Mouse (Mus musculus): ENCODE measurements around the gene Ift81.

Ift81 gene

DNA sequence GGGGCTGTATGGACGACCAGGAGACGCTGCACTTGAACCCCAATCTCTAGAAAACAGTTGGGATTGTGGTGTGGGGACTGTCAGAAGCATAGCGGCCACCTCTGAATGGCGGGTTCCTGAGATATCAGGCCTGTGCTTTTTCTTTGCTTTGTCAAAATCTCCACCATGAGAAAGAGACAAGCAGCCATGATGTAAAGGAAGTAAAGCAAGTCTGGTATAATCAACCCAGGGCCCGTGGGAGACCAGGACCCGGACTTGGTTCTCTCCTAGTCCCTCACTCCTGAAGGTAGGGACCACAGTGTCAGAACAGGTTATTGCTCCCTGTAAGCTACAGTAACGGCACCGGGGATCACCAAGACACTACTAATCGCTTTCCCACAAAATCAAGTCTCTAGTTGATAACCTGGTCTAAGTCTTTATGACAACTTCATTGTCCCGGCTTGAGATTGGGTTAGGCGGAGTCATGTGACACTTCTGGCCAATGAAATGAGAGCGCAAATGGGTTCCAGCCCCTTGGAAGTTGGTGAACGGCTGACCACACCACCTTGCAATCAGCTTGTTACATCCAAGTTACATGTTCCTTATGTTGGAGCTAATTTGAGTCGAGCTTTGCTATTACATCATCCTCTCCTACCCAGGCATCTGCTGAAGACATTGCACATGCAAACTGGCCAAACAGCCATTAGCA is 11.4 kb upstream of the Ift81 start:
- DNase-seq (ENCODE audit: low spot score): no peak

DNA sequence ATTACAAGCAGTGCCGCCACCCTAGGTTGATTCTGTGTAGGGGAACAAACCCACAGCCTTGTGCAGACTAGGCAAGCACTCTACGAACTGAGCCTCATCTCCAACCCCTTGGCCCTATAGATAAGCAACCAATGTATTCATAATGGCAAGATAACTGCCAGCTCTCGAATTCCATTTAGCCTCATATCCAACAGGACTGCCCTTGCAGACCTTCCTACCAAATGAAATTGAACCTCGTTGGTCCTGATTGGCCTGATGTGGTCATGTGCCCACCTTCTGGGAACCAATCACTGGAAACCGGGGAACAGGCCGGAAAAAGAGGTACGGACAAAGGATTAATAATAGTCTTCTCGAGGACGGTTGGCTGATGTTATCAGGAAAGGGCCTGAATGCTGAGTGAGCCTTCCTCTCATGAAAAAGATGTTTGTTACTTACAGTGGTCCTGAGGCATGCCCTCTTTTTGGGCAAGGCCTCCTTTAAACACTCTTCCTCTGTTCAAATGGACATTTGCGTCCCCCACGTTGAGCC is 10.7 kb upstream of the Ift81 start:
- no peak for DNase-seq (ENCODE audit: low spot score)

DNA sequence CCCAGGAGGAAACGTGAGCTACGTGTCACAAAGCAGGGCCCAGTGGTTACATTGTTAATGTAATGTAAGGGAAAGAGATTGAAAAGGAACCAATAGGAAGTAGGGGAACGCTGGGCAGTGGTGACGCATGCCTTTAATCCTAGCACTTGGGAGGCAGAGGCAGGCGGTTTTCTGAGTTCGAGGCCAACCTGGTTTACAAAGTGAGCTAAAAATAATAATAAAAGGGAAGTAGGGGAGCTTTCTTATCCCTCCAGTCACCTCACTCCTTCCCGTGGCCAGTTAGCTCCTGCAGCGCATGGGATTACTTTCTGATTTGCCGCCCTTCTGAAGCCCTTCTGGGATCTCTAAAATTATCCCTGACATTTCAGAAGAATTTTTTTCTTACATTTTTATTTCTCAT is 9.5 kb upstream of the Ift81 start:
- DNase-seq (ENCODE audit: low spot score): no peak

- DNase-seq (ENCODE audit: low spot score): peak; percentile 14
Measured at GRCm38 (mm10) chr5:122622526-122622925, 8.2 kb upstream of the Ift81 start.

GRCm38 (mm10) chr5:122621376-122621886 is 7.1 kb upstream of the Ift81 start:
- DNase-seq (ENCODE audit: low spot score): peak; percentile 61

DNA sequence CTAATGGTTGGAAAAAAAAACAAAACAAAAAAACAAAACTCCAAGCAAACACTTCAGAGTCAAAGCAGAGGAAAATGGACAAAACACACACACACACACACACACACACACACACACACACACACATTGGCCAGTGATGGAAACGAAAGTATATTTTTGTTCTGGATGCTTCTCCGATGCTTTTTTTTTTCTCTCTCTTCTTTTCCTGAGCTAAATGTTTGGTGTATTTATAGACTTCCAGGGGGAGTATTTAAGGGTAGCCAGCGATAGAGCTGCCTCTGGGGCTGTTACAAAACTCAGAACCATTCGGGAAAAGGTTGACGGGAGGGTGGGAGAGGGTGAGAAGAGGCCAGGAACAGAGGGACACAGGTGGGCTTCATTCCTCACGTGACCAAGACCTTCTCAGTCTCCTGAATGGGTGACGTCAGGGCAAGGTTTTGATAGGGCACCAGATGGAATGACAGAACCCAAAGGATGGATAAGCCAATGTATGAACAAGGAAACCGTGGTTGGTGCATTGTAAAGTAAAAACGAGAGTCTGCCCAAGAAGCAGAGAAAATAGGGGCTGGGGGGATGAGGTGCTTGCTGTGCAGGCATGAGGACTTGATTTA is 5.5 kb upstream of the Ift81 start:
- no peak for DNase-seq (ENCODE audit: low spot score)

GRCm38 (mm10) chr5:122617718-122618117 is 3.4 kb upstream of the Ift81 start:
- DNase-seq (ENCODE audit: low spot score): no peak

DNA sequence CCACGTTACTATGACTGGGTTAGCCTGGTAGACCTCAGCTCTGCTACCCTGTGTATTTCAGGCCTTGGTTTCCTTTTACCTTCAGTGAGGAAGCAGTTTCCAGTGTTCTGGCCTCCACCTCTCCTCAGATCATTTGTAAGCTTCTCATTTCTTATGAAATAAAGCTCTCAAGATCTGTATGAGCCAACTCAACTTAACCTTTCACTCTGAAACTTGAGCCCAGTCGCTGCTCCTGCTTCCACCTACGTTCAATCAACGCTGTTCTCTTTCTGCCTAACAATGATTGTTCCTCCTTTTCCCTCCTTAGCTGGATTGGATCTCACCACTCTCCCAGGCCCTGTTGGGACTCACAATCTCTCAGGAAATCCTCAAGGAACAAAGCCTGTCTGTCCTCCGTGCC is 2.7 kb downstream of the Ift81 start:
- DNase-seq (ENCODE audit: low spot score): no peak

- DNase-seq (ENCODE audit: low spot score): no peak
Measured at GRCm38 (mm10) chr5:122604894-122605293, 9.4 kb downstream of the Ift81 start.

DNA sequence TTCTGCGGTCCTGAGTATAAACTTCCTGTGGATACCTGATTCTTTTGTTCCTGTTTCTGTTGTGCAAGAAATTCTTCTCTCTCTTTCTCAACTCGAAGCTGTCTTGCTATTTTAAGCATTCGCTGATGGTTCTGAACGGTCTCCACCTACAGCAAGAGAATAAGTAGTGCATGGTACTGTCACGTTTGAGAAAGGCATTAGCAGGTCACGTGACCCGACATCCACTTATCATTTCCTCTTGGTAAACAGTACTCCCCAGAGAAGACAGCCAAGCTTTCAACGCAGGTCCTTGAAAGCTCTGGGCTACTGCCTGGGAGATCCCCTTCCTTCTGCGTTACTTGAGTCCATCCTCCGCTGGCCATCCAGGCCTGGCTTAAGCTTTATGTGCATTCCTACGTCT is 12.1 kb downstream of the Ift81 start:
- DNase-seq (ENCODE audit: low spot score): peak; percentile 28

DNA sequence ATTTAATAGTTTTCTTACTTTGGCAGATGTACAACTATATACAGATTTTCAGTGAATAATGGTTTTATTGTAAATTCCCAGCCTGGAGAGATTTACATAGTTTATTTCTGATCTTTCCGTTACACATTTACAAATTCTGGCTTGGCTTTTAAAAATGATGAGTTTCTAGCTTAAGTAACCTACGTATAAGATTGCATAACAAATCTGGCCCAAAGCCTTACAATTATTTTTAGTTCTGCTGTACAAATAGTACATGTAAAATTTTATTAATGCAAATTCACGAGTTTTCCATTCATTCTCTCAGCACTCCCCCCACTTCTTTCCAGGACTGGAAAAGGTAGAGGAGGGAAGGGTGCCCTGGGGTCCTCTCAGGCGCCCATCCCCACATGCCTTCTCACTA is 18.8 kb downstream of the Ift81 start:
- no peak for DNase-seq (ENCODE audit: low spot score)

DNA sequence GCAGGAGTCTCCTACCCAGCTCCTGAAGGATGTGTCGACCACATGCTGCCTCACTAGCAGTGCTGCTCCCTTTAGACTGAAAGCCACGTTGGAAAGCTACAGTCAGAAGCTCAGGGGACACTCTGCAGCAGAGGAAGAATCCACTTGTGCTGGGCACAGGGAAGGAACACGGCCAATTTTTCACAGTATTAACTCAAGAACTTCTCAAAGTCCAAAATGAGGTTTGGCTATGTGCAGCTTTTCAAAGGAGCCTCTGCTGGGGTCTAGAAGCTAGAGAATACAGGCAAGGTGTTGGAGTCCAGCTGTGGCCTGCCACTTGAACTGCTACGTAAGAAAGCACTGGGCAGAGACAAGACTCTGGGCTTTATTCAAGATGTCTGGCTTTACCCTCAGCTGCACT is 24.4 kb downstream of the Ift81 start:
- DNase-seq (ENCODE audit: low spot score): no peak

- no peak for DNase-seq (ENCODE audit: low spot score)
Measured at GRCm38 (mm10) chr5:122585546-122585945, 28.8 kb downstream of the Ift81 start.

GRCm38 (mm10) chr5:122584093-122584492 is 30.2 kb downstream of the Ift81 start:
- DNase-seq (ENCODE audit: low spot score): no peak

GRCm38 (mm10) chr5:122576683-122577329 is 37.5 kb downstream of the Ift81 start:
- DNase-seq (ENCODE audit: low spot score): no peak

- DNase-seq (ENCODE audit: low spot score): no peak
Measured at GRCm38 (mm10) chr5:122572001-122572400, 42.3 kb downstream of the Ift81 start.

GRCm38 (mm10) chr5:122566626-122567025 is 47.7 kb downstream of the Ift81 start:
- no peak for DNase-seq (ENCODE audit: low spot score)

DNA sequence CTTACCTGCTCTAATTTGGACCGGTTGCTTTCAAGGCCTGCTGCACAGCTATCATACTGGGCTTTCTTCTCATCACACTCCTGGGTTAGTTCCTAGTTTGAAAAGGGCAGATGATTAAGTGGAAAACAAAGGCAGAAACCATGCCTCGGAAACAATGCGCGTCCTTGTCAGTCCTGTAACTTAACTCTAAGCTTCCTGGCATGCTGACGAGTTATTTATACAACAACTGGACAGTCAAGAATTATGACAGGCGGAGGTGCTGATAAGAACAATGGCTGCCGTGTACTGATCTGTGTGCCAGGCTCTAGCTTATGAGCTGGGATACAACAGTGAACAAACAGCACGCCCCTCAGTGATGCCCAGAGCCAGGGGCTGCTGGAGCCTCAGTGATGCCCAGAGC is 53.7 kb downstream of the Ift81 start:
- no peak for DNase-seq (ENCODE audit: low spot score)

DNA sequence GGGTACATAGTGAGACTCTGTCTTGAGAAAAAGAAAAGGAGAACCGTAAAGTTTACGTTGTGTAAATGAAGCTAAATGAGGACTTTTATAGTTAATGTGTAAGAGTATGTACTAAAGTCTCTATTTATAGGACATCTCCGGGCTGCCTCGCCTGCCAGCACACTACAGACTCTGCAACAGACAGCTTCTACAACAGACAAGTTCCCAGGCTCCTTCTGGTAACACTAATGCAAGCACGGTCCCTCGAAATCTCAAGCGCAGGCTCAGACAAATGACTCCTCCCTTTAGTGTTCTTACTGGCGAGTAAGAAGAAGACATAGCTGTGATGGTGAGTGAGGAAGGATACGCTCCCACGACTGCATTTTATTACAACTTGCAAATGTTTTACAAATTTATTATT is 56.2 kb downstream of the Ift81 start:
- DNase-seq (ENCODE audit: low spot score): no peak

DNA sequence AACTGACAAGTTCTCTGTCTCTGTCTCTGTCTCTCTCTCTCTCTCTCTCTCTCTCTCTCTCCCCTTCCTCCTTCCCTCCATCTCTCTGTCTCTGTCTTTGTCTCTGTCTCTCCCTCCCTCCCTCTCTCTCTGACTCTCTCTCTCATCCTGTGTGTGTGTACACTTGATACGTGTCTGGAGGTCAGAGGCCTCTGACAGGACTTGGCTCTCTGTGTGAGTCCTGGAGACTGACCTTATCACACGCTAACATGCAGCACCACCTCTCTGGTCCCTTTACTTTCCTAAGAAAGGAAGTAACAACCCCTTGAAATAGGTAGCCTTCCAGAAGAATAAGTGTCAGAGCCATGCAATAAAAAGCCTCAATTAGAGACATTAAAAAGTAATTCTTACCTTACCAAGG is 59.2 kb downstream of the Ift81 start:
- no peak for DNase-seq (ENCODE audit: low spot score)

DNA sequence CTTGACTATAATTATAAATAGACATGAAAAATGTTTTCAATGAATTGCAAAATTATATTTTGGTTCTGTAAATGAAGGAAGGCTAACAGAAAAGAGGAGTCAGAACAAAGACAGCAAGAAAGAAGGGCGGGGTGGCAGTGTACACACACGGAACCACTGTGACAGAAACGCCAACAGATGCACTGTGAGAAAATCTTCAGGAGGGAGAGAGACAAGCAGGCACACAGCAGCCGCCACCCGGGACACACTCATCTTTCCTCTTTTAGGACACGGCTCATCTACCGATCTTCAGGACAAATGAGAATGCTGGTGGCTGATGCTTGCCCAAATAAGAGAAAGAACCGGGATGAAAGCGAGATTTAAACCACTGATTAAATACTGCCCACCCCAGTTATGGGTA is 61.7 kb downstream of the Ift81 start:
- no peak for DNase-seq (ENCODE audit: low spot score)

DNA sequence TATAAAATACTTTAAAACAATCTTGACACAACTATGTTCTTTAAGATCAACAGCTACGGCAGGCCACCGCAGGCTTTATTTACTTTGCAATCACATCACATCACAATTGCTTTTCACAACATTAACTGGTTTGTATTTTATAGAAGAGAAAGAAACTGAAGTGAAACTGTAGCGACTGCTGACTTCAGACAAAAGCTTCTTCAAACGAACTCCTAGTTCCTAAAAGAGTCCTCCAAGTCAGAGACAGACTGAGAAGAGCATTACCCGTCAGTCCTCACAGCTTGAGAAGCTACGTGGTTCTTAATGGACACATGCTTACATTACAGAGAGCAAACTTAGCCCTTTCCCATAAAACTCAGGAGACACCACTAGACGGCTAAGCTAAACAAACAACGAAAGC is 63.9 kb downstream of the Ift81 start:
- DNase-seq (ENCODE audit: low spot score): no peak

DNA sequence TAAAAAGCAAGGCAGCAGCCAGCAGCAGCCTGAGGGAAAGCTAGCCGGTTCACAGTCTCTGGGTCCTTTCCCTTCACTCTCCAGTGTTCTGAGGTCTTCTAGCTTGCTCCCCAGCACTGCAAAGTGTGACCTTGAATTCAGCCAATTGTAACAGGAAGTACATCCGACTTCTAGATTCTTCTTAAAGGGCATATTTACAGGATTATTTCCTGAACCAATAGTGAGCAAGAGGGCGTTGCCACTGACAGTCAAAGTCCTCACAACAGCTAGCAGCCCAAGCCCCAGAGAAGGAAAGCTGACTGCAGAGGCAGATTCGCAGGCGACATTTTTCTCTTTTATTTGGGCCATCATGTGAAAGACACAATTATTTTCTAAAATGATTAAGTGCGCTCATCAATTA is 65.6 kb downstream of the Ift81 start:
- no peak for DNase-seq (ENCODE audit: low spot score)
